Mouse (Mus musculus): ENCODE results near the gene Pimreg. TPM values are rescaled to one million over a fixed set of nuclear protein-coding genes. Genes with fewer than 3 reads are reported as not detected.

Pimreg gene
- total RNA-seq (2015; ENCODE audit: low replicate concordance) (5.6 and 6.5 TPM in 2 replicates), total RNA-seq (2017; ENCODE audit: low replicate concordance) (2.0 and 2.2 TPM in 2 replicates)

- no peak for ATAC-seq (replicated peaks; ENCODE audit: low FRiP score, poor library complexity, severe bottlenecking)
Observed at GRCm38 (mm10) chr11:72041768-72042607, at the start of gene Pimreg. Pimreg (plus strand) TSS chr11:72042032.

GRCm38 (mm10) chr11:71992438-71992837 is 49.4 kb upstream of the Pimreg start:
- no peak for ATAC-seq (replicated peaks; ENCODE audit: low FRiP score, poor library complexity, severe bottlenecking)

DNA sequence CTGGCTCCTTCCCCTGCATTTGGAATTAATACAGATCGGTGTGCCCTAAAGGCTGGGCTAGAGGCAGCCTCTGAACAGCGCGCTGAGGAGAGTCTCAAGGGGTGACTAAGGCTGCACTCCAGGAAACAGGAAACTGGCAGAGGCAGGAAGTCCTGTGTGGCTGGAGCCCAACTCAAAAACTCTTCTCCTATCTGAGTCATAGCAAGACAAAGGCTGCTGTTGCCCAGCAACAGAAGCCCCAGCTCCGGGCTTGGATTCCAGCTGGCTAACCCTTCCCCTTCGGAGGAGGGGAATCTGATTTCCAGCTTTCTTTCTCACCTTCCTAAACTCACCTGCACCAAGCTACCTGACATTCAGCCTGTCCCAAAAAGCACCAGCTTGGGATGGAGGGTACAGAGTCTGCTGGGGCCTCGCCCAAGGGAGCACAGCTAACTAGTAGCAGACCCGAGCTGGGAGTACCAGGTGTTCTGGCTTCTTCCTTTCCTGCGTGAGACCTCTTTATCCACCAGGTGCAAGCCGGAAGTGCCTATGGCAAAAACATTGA is 45.8 kb upstream of the Pimreg start:
- ATAC-seq (replicated peaks; ENCODE audit: low FRiP score, poor library complexity, severe bottlenecking): no peak

GRCm38 (mm10) chr11:71996805-71997204 is 45.0 kb upstream of the Pimreg start:
- ATAC-seq (replicated peaks; ENCODE audit: low FRiP score, poor library complexity, severe bottlenecking): no peak

- ATAC-seq (replicated peaks; ENCODE audit: low FRiP score, poor library complexity, severe bottlenecking): no peak
Observed at GRCm38 (mm10) chr11:72000194-72000593, 41.6 kb upstream of the Pimreg start.

DNA sequence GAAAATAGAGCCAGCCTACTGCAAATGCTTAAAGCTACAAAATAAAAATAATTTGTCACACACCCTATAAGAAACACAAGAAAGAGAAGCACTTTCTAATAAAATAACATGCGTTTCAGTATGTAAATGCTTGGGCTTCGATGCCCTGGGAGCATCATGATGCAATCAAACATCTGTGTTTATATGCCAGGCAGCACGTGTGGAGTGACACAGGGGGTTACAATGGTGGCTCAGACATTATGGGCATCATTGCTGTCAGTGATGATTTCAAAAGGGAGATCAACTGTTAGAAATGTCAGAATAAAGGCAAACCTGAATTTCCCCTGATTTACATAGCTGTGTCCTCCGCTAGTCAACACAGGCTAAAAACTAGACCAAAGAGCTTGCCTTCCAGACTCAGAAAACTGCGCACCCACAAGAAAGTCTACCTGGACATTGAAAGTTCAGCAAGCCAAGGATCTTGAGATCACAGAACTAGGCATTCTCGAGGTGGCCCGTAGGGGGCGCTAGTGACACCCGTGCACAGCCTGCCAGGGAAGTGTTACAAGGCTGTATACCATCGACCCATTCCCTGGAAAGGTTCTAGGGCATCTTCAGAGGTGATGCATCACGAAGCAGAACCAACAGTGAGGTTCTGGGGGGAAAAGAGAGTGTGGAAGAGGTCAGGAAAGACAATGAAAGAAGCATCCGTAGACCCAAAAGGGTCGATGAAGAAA is 39.5 kb upstream of the Pimreg start:
- no peak for ATAC-seq (replicated peaks; ENCODE audit: low FRiP score, poor library complexity, severe bottlenecking)

GRCm38 (mm10) chr11:72003171-72003570 is 38.7 kb upstream of the Pimreg start:
- no peak for ATAC-seq (replicated peaks; ENCODE audit: low FRiP score, poor library complexity, severe bottlenecking)

- ATAC-seq (replicated peaks; ENCODE audit: low FRiP score, poor library complexity, severe bottlenecking): no peak
Observed at GRCm38 (mm10) chr11:72005547-72005946, 36.3 kb upstream of the Pimreg start.

- no peak for ATAC-seq (replicated peaks; ENCODE audit: low FRiP score, poor library complexity, severe bottlenecking)
Observed at GRCm38 (mm10) chr11:72010367-72010766, 31.5 kb upstream of the Pimreg start.

DNA sequence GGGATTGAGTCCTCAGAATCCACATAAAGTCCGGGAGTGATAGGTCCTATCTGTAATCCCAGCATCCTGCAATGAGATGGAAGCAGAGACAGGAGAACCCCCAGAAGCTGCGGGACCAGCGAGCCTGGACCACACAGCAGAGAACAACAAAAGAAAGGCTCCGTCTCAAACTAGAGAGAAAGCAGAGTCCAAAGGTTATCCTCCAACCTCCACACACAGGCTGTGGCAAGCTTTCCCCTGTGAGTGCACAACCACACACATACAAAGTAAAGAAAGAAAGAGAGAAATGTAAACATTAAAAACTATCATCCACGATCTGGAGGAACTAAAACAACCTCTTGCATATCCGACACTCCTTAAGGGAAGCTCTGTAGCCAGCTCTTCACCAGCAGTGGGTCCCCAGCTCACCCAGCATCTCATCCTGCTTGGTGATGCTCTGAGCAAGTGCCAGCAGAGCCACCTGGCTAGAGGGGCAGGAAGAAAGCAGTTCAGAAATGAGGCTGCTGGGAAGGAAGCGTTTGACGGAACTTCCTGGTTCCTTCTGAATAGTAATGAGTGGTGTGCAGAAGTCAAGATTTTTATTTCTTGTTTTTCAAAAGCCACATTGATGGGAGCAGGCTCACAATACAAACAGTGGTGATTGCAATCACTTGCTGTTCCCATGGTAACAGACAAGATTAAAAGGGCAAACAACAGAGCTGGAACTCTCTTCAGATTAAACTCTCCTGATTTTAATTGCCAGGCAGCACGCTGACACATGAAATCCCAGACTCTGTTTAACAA is 30.7 kb upstream of the Pimreg start:
- no peak for ATAC-seq (replicated peaks; ENCODE audit: low FRiP score, poor library complexity, severe bottlenecking)

GRCm38 (mm10) chr11:72011955-72012354 is 29.9 kb upstream of the Pimreg start:
- ATAC-seq (replicated peaks; ENCODE audit: low FRiP score, poor library complexity, severe bottlenecking): no peak

DNA sequence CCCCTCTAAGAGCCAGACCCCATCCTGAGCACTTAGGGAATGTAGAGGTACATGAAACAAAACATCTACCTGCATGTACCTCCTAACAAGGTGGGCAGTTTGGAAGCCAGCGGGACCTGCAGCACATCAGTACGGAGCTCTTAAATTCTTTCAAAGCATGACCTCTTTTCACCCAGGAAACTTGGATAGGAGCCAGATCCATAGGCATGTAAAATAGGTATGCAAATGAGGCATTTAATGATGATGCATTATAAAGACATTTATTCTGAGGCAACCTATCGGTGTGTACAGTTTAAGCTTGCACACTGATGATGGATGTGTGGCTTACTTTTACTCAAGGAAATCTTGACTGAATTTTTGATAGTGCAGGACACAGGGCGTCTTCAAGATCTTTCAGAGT is 27.2 kb upstream of the Pimreg start:
- ATAC-seq (replicated peaks; ENCODE audit: low FRiP score, poor library complexity, severe bottlenecking): no peak

GRCm38 (mm10) chr11:72016518-72017252 is 25.1 kb upstream of the Pimreg start:
- no peak for ATAC-seq (replicated peaks; ENCODE audit: low FRiP score, poor library complexity, severe bottlenecking)

DNA sequence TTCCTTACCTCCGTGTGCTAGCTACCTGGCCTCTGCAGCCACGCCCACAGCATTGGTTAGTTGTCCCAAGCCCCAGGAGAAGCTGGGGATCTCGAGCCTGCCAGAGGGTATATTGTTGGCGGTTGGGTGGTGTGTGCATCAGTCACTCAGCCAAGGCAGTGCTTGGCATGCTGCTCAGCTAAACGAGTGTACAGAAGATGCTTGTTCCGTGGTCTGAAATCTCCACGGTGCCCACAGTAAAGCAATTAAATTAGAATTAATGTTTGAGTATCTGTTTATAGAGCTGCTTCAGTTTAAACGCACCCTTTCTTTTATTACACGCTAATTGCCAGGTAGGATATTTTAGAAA is 24.6 kb upstream of the Pimreg start:
- ATAC-seq (replicated peaks; ENCODE audit: low FRiP score, poor library complexity, severe bottlenecking): no peak

GRCm38 (mm10) chr11:72021015-72021414 is 20.8 kb upstream of the Pimreg start:
- ATAC-seq (replicated peaks; ENCODE audit: low FRiP score, poor library complexity, severe bottlenecking): no peak

DNA sequence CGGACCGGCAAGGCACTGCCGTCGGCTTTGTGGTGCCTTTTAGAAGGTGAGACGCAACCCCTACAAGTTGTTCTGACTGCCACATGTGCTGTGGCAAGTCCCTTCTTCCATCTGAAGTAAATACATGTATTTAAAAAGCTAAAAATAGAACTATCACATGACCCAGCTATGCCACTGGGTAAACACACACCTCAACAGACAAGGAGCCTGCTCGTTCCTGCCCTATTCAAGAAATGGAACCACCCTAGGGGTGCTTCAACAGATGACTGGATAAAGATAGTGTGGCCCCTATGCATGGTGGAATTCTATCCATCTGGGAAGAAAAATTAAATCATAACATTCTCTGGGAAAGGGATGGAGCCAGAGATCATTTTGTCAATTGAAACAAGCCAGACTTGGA is 19.0 kb upstream of the Pimreg start:
- no peak for ATAC-seq (replicated peaks; ENCODE audit: low FRiP score, poor library complexity, severe bottlenecking)

- no peak for ATAC-seq (replicated peaks; ENCODE audit: low FRiP score, poor library complexity, severe bottlenecking)
Observed at GRCm38 (mm10) chr11:72023581-72023980, 18.3 kb upstream of the Pimreg start.

- no peak for ATAC-seq (replicated peaks; ENCODE audit: low FRiP score, poor library complexity, severe bottlenecking)
Observed at GRCm38 (mm10) chr11:72024193-72024781, 17.5 kb upstream of the Pimreg start.

DNA sequence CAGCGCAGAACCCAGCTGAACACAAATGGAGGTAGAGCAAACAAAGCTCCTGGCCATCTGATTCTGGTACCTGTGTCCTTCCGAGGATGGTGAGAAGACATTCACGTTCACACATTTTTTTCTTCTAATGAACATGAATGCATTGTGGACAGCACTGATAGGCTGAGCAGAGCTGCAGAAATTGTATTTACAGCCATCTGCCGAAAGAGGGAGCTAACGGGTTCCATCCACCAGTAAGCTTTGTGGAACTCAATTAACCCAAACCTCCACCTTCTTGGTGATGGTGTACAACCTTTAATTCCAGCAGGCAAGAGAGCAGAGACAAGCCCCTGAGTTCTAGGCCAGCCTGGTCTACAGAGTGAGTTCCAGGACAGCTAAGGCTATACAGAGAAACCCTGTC is 16.0 kb upstream of the Pimreg start:
- ATAC-seq (replicated peaks; ENCODE audit: low FRiP score, poor library complexity, severe bottlenecking): no peak
